Comparison of ENCODE assay signal across 10 mouse cellular contexts in genomic region chr10:100590323-100590722, GRCm38 (mm10). TPM values are rescaled to one million over a fixed set of nuclear protein-coding genes. Genes with fewer than 3 reads are reported as not detected.
A peak's percentile ranks its signal among the peaks of the same experiment; 100 is the strongest.
DNase-seq lines count a peak whose midpoint lies in the region; ATAC-seq lines count a peak whose summit lies in the region.
"Had no signal": no experiment of that assay in that cellular context is flagged by ENCODE, and none has a peak within 500 bp of the region (broad histone marks: within the 10 kb centered on the region; RNA-seq: fewer than 3 reads in every experiment).

Gene 4930430F08Rik, minus strand, starts transcription at chr10:100590423.
Gene 1700017N19Rik, plus strand, starts transcription at chr10:100590484.

- 65% methylated on average over 1 of the region's 1 CpGs for WGBS in liver, embryonic 11.5 days
- 86% methylated on average over 1 of the region's 1 CpGs for WGBS in forebrain, embryonic 14.5 days
- WGBS in limb, embryonic 11.5 days, result 73% methylated on average over 1 of the region's 1 CpGs
- 87% methylated on average over 1 of the region's 1 CpGs for WGBS in neural tube, embryonic 13.5 days

- H3K27me3 ChIP-seq in liver, embryonic 11.5 days (replicated peaks; ENCODE audit: control insufficient read depth, insufficient read depth, low read length), result no peaks in the 10 kb centered on the region
- no peaks in the 10 kb centered on the region for H3K27me3 ChIP-seq in forebrain, embryonic 14.5 days (replicated peaks; ENCODE audit: control insufficient read depth, insufficient read depth, low read length)
- H3K27me3 ChIP-seq in limb, embryonic 11.5 days (ENCODE audit: control insufficient read depth, insufficient read depth, low read length), result no peaks in the 10 kb centered on the region
- H3K27me3 ChIP-seq in neural tube, embryonic 13.5 days, result no peaks in the 10 kb centered on the region

- no peak for ATAC-seq in liver, embryonic 11.5 days (replicated peaks; ENCODE audit: low FRiP score)
- ATAC-seq in forebrain, embryonic 14.5 days, result no peak
- ATAC-seq in limb, embryonic 11.5 days (ENCODE audit: insufficient number of reproducible peaks, low FRiP score, low TSS enrichment, low read depth), result no peak
- ATAC-seq in neural tube, embryonic 13.5 days (ENCODE audit: low read depth), result no peak

- no peak for DNase-seq in liver, embryonic 11.5 days (ENCODE audit: low spot score)
- DNase-seq in liver, result no peak
- no peak for DNase-seq in forebrain, embryonic 14.5 days (ENCODE audit: low spot score)
- DNase-seq in limb, embryonic 11.5 days (ENCODE audit: low spot score), result no peak
- no peak for DNase-seq in embryo, embryonic 10.5 days (ENCODE audit: low spot score)
- DNase-seq in layer of hippocampus, postnatal 14 days (ENCODE audit: low spot score in 2 of 2), result no peak
- no peak for DNase-seq in layer of hippocampus, postnatal 25 days (ENCODE audit: extremely low spot score in 1 of 2, low spot score in 1 of 2)
- DNase-seq: cerebellum, adult 9-10 months; thymus, postnatal 14 days had no signal

- no peaks in the 10 kb centered on the region for H3K4me1 ChIP-seq in liver, embryonic 11.5 days (replicated peaks; ENCODE audit: control insufficient read depth, insufficient read depth, low read length)
- H3K4me1 ChIP-seq in forebrain, embryonic 14.5 days (ENCODE audit: control insufficient read depth, insufficient read depth, low read length), result peaks cover 5% of the 10 kb centered on the region; the same call in 1 of the 2 replicates
- H3K4me1 ChIP-seq in limb, embryonic 11.5 days (ENCODE audit: control insufficient read depth, insufficient read depth, low read length), result no peaks in the 10 kb centered on the region
- H3K4me1 ChIP-seq in neural tube, embryonic 13.5 days (replicated peaks), result peaks cover 11% of the 10 kb centered on the region

- no peak within 1 kb of the TSS for H3K9ac ChIP-seq in liver, embryonic 11.5 days (ENCODE audit: low read depth, low read length)
- H3K9ac ChIP-seq in forebrain, embryonic 14.5 days (ENCODE audit: low read length), result no peak within 1 kb of the TSS
- H3K9ac ChIP-seq in limb, embryonic 11.5 days (ENCODE audit: low read length), result no peak within 1 kb of the TSS
- H3K9ac ChIP-seq in neural tube, embryonic 13.5 days, result peak within 1 kb of the TSS; percentile 86; the same call in 1 of the 2 replicates

- peak within 1 kb of the TSS; percentile 79 for H3K4me3 ChIP-seq in liver, embryonic 11.5 days (ENCODE audit: low read depth, low read length)
- peak within 1 kb of the TSS; percentile 65 for H3K4me3 ChIP-seq in forebrain, embryonic 14.5 days (ENCODE audit: low read depth, low read length)
- H3K4me3 ChIP-seq in limb, embryonic 11.5 days (ENCODE audit: low read depth, low read length), result peak within 1 kb of the TSS; percentile 60
- peak within 1 kb of the TSS; percentile 86 for H3K4me3 ChIP-seq in neural tube, embryonic 13.5 days

- H3K27ac ChIP-seq in liver, embryonic 11.5 days (ENCODE audit: low read depth, low read length), result no peak within 1 kb of the TSS
- no peak within 1 kb of the TSS for H3K27ac ChIP-seq in forebrain, embryonic 14.5 days (ENCODE audit: low read depth, low read length)
- no peak within 1 kb of the TSS for H3K27ac ChIP-seq in limb, embryonic 11.5 days (replicated peaks; ENCODE audit: low read depth, low read length)
- no peak within 1 kb of the TSS for H3K27ac ChIP-seq in neural tube, embryonic 13.5 days (replicated peaks)

- no peaks in the 10 kb centered on the region for H3K36me3 ChIP-seq in liver, embryonic 11.5 days (ENCODE audit: control insufficient read depth, insufficient read depth, low read length)
- H3K36me3 ChIP-seq in forebrain, embryonic 14.5 days (ENCODE audit: control insufficient read depth, insufficient read depth, low read length), result no peaks in the 10 kb centered on the region
- no peaks in the 10 kb centered on the region for H3K36me3 ChIP-seq in limb, embryonic 11.5 days (ENCODE audit: control insufficient read depth, insufficient read depth, low read length)
- no peaks in the 10 kb centered on the region for H3K36me3 ChIP-seq in neural tube, embryonic 13.5 days

- H3K9me3 ChIP-seq in liver, embryonic 11.5 days (ENCODE audit: control insufficient read depth, low read length), result no peaks in the 10 kb centered on the region
- H3K9me3 ChIP-seq in forebrain, embryonic 14.5 days (replicated peaks; ENCODE audit: control insufficient read depth, low read length), result no peaks in the 10 kb centered on the region
- H3K9me3 ChIP-seq in limb, embryonic 11.5 days (ENCODE audit: control insufficient read depth, low read length), result no peaks in the 10 kb centered on the region
- no peaks in the 10 kb centered on the region for H3K9me3 ChIP-seq in neural tube, embryonic 13.5 days

- peak within 1 kb of the TSS; percentile 59 for H3K4me2 ChIP-seq in liver, embryonic 11.5 days
- H3K4me2 ChIP-seq in forebrain, embryonic 14.5 days (ENCODE audit: low read length), result peak within 1 kb of the TSS; percentile 69
- no peak within 1 kb of the TSS; the same call in 1 of the 2 replicates for H3K4me2 ChIP-seq in limb, embryonic 11.5 days (ENCODE audit: low read depth, severe bottlenecking)
- peak within 1 kb of the TSS; percentile 68 for H3K4me2 ChIP-seq in neural tube, embryonic 13.5 days

RNA-seq across cellular contexts. Expression of gene 4930430F08Rik, which starts in this region (rescaled TPM):
- polyA plus RNA-seq in liver, embryonic 11.5 days (2014; fragmentation: Nextera tagmentation; extraction: Ambion mirVana), result 17.1 TPM in 2 replicates
- 14.9 and 16.3 TPM in 2 replicates for polyA plus RNA-seq in forebrain, embryonic 14.5 days (2014; fragmentation: Nextera tagmentation; extraction: Ambion mirVana)
- polyA plus RNA-seq in limb, embryonic 11.5 days (2014; fragmentation: Nextera tagmentation; extraction: Ambion mirVana), result 9.2 and 9.4 TPM in 2 replicates
- 12.3 and 12.8 TPM in 2 replicates for polyA plus RNA-seq in neural tube, embryonic 13.5 days (2015; fragmentation: Nextera tagmentation; extraction: Ambion mirVana)
- 10 to 100 TPM; 24.5 to 26.9 TPM for total RNA-seq in layer of hippocampus, postnatal 14 days (2021)
- 10 to 100 TPM; 18.0 to 29.4 TPM for total RNA-seq in layer of hippocampus, postnatal 25 days (2021)

RNA-seq across cellular contexts. Expression of gene 1700017N19Rik, which starts in this region (rescaled TPM):
- not detected in 2 replicates for polyA plus RNA-seq in liver, embryonic 11.5 days (2014; fragmentation: Nextera tagmentation; extraction: Ambion mirVana)
- not detected in 2 replicates for polyA plus RNA-seq in forebrain, embryonic 14.5 days (2014; fragmentation: Nextera tagmentation; extraction: Ambion mirVana)
- polyA plus RNA-seq in limb, embryonic 11.5 days (2014; fragmentation: Nextera tagmentation; extraction: Ambion mirVana), result not detected in 2 replicates
- polyA plus RNA-seq in neural tube, embryonic 13.5 days (2015; fragmentation: Nextera tagmentation; extraction: Ambion mirVana), result 0.36 and 0.47 TPM in 2 replicates
- not detected for total RNA-seq in layer of hippocampus, postnatal 14 days (2021)
- not detected for total RNA-seq in layer of hippocampus, postnatal 25 days (2021)
